Mouse (Mus musculus): ENCODE measurements around the gene Sarm1. TPM values are rescaled to one million over a fixed set of nuclear protein-coding genes. Genes with fewer than 3 reads are reported as not detected.
"Not testable (repeated sequence)": the region's sequence is repeated elsewhere in the genome, so short reads cannot be mapped to it uniquely, and the experiment has no call there.

Sarm1 gene
- 38.8 and 49.0 TPM in 2 replicates for polyA plus RNA-seq (2015; fragmentation: Nextera tagmentation; extraction: Ambion mirVana)

DNA sequence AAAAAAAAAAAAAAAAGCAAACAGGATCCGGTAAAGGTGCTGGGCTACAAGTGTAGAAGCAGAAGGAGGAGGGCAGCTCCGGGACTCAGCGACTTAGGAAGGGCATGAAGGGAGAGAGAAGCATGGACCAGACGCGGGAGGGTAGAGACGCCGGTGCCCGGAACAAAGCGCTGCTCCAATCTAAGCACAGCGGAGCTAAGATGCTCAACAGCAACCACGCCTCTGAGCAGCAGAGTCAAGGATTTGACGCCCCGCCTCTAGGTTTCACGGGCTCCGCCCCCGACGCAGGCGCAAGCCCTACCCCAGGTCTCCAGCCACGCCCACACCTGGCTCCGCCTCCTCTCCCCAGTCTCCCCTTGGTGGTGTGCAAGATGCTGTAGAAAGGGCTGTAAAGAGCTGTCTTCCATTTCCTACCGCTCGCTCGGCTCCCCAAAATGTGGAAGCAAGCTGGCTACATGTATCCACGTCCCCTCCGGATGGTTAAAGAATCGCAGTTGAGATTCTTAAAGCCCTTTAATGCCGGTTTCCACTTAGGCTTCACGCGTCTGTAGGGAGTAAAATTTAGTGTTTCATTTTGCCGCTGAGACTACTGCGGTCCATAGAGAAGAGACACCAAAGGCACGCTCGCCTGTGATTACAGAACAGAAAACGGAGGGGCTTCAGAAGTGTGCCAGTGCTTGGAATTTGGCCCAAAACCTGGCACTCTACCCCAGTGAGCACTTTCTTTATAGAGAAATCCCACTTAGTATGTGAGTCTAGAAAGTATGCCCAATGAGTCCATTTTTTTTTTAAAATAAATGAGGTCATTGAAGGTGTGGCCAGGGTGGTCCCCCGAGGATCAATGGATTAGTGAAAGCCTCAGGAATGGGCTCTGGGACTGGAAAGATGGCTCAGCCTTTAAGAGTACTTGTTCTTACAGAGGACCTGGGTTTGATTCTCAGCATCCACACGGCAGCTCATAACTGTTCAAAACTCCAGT is at the start of gene Sarm1:
Gene Sarm1 (minus strand): TSS at position 211 of the 979 bp plus-strand sequence.
- H3K4me2 ChIP-seq = peak within 1 kb of the TSS; percentile 70
- H3K9ac ChIP-seq (replicated peaks) = peak within 1 kb of the TSS; percentile 78
- H3K36me3 ChIP-seq = no peaks in the 10 kb centered on the region
- 3% methylated on average over 36 of the region's 36 CpGs for WGBS
- peak within 1 kb of the TSS; percentile 92 for H3K27ac ChIP-seq (replicated peaks)
- peaks cover 19% of the 10 kb centered on the region for H3K27me3 ChIP-seq (replicated peaks)
- peaks cover 39% of the 10 kb centered on the region for H3K4me1 ChIP-seq
- peak; percentile 97 for ATAC-seq (ENCODE audit: low FRiP score)
- H3K9me3 ChIP-seq (replicated peaks) = no peaks in the 10 kb centered on the region
- peak within 1 kb of the TSS; percentile 68 for H3K4me3 ChIP-seq (replicated peaks)

DNA sequence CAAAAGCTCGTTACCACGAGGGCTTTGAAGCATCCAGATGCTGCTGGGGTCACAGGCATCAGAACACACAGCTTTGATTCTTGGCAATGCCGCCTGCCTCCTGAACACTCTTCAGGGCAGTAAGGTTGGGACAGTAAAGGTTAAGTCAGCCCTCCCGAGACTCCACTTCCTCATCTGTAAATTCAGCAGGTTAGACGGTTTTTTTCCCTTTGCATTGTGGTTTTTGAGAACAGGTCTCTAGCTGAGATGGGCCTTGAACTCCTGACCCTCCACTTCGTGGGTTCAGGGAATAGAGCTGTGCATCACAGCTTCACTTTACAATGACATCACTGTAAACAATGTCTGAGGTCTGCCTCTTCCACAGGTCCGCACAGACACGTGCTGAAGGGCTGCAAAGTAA is 47.6 kb upstream of the Sarm1 start:
- H3K27ac ChIP-seq (replicated peaks) = no peak overlapping the region
- H3K4me3 ChIP-seq (replicated peaks) = no peak overlapping the region
- no peaks in the 10 kb centered on the region for H3K9me3 ChIP-seq (replicated peaks)
- 77% methylated on average over 8 of the region's 8 CpGs for WGBS
- H3K4me1 ChIP-seq = peaks cover 19% of the 10 kb centered on the region
- no peak overlapping the region for H3K9ac ChIP-seq (replicated peaks)
- ATAC-seq (ENCODE audit: low FRiP score) = no peak
- no peak overlapping the region for H3K4me2 ChIP-seq
- H3K36me3 ChIP-seq = peaks cover 31% of the 10 kb centered on the region
- H3K27me3 ChIP-seq (replicated peaks) = no peaks in the 10 kb centered on the region

DNA sequence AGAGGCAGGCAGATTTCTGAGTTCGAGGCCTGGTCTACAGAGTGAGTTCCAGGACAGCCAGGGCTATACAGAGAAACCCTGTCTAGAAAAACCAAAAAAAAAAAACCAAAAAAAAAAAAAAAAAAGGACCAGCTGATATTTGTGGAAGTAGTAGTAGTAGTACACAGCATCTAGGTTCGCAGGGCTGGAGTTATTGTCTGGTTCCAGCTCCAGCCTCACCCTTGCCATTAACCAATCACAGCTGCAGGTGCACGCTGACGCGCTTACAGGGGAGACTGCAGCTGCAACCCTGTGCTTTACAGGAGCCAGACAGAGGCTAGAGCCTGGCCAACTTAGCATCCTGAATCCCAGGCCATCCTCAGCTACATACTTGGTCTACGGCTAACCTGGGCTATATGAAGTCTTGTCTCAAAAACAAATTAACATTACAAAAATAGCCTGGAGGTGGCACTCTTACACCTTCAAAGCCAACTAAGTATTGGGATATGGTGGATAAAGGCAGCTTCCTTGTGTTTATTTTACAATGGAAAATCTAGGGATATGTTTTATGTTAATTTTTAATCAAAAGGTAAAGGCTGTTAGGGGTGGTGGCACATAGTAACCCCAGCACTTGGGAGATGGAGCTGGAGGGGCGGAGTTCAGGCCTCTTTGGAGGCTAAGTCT is 47.0 kb upstream of the Sarm1 start:
- Histone ChIP-seq H3K4me1 (peaks cover 13% of the 10 kb centered on the region), H3K27ac (replicated peaks) (no peak overlapping the region), H3K27me3 (replicated peaks) (no peaks in the 10 kb centered on the region), H3K9me3 (replicated peaks) (no peaks in the 10 kb centered on the region), H3K4me2 (no peak overlapping the region), H3K4me3 (replicated peaks) (no peak overlapping the region), H3K9ac (replicated peaks) (no peak overlapping the region), H3K36me3 (peaks cover 37% of the 10 kb centered on the region)
- no peak for ATAC-seq (ENCODE audit: low FRiP score)
- 94% methylated on average over 7 of the region's 7 CpGs for WGBS

DNA sequence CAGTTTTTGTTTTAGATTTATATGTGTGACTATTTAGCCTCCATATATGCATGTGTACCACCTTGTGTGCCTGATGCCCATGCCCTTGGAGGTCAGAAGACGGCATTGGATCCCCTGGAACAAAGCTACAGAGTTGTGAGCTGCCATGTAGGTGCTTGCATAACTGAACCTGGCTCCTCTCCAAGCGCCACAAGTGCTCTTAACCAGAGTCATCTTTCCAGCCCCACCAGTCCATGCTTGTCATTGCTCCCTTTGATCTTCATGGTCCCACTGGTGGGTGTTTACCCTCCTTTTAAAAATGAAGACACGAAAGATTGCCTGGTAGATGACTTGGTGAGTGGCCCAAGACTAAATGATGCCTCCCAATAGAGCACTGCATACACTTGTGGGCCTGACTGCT is 42.8 kb upstream of the Sarm1 start:
- Histone ChIP-seq H3K27ac (replicated peaks) (no peak overlapping the region), H3K4me1 (peaks cover 24% of the 10 kb centered on the region), H3K9ac (replicated peaks) (no peak overlapping the region), H3K9me3 (replicated peaks) (no peaks in the 10 kb centered on the region), H3K4me2 (no peak overlapping the region), H3K4me3 (replicated peaks) (no peak overlapping the region), H3K27me3 (replicated peaks) (no peaks in the 10 kb centered on the region), H3K36me3 (peaks cover 49% of the 10 kb centered on the region)
- no peak for ATAC-seq (ENCODE audit: low FRiP score)
- WGBS = 89% methylated on average over 3 of the region's 3 CpGs

DNA sequence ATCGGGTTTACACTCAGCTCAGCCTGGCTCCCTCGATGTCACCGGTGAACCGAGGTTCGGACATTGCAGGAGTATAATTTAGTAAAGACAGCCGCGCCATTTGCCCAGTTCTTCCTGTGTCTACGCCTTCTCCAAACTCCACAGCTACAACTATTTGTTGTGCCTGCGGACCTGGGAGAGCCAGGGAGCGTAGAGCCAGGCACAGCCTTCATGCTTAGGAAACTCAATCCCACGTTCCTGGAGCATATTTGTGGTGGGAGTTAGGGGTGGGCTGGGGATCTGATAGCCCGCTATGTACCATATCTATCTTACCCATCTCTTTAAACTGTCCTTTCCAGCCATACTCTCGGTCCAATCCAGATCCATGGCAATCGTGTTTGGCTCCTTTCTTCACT is 39.1 kb upstream of the Sarm1 start:
- Histone ChIP-seq H3K27me3 (replicated peaks) (no peaks in the 10 kb centered on the region), H3K4me3 (replicated peaks) (peak overlapping the region; percentile 88), H3K27ac (replicated peaks) (peak overlapping the region; percentile 95), H3K9me3 (replicated peaks) (no peaks in the 10 kb centered on the region), H3K36me3 (peaks cover 31% of the 10 kb centered on the region), H3K4me2 (peak overlapping the region; percentile 80), H3K4me1 (peaks cover 37% of the 10 kb centered on the region), H3K9ac (replicated peaks) (peak overlapping the region; percentile 80)
- ATAC-seq (ENCODE audit: low FRiP score) = peak; percentile 5
- 4% methylated on average over 14 of the region's 14 CpGs for WGBS

DNA sequence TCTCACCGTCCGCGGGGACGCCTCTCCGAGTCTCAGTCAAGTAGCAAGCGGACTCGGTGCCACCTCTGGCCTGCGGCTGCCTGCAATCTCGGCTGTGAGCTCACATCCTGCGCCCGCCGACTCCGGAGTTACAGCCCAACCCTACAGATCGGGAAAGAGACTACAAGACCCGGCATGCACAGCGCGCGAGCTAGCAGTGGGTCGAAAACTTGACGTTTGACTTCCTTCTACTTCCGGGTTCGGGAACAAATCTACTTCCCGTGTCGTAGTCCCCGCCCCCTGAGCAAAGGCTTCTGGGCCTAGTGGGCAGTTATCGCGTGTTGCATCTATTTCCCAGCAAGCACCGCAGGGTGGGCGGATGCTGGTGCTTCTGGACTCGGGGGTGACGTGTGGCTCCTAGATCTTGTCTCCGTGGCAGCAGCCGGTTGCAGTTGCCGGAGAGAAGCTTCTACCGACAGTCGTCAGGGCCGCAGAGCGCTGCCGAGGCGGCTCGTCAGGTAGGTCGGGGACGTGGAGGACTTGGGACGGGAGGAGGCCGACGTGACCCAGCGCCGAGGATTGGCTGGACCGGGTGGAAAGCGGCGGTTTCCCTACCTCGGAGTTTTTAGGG is 38.6 kb upstream of the Sarm1 start, which contains the start of the genes Tnfaip1 and Ift20:
Gene Tnfaip1 (minus strand): TSS at position 253 of the 610 bp plus-strand sequence.
Gene Ift20 (plus strand): TSS at position 282 of the 610 bp plus-strand sequence.
- Histone ChIP-seq H3K27me3 (replicated peaks) (no peaks in the 10 kb centered on the region), H3K9ac (replicated peaks) (peak within 1 kb of the TSS; percentile 80), H3K27ac (replicated peaks) (peak within 1 kb of the TSS; percentile 95), H3K4me3 (replicated peaks) (peak within 1 kb of the TSS; percentile 88), H3K9me3 (replicated peaks) (no peaks in the 10 kb centered on the region), H3K36me3 (peaks cover 28% of the 10 kb centered on the region), H3K4me1 (peaks cover 38% of the 10 kb centered on the region), H3K4me2 (peak within 1 kb of the TSS; percentile 84)
- under 1% methylated on average over 52 of the region's 52 CpGs for WGBS
- peak; percentile 97 for ATAC-seq (ENCODE audit: low FRiP score)

DNA sequence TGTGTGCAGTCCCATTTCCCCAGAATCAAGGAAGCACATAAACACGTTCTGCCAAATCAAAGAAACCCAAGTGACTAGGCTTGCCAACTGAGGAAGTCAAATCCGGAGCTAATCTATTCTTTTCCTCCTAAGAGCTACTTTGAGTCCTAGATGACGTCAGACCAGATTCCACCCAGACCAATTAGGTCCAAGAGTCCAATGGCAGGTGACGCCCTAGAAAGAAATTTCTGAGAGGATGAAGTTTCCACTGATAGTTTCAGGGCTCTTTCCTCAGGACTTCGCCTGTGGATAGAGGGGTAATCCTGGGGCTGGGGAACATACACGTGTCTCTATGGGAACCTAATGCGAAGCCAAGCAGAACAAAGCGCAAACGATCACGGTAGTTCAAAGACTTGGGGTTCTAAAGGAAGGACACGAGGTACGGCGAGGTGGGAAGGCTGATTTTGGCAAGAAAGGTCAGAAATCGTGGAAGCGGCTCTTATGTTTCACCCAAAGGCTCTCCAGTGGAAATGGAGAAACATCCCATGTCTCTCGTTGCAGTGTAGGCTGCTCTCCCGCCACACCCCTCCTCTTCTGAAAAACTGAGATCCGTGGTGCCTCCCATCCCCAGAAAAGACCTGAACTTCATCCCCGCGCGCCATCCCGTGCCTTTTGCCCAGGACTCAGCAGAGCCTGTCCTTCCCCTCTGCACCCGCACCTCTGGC is 38.0 kb upstream of the Sarm1 start:
- 1% methylated on average over 23 of the region's 23 CpGs for WGBS
- Histone ChIP-seq H3K9me3 (replicated peaks) (no peaks in the 10 kb centered on the region), H3K4me2 (peak overlapping the region; percentile 84), H3K4me3 (replicated peaks) (peak overlapping the region; percentile 88), H3K27ac (replicated peaks) (peak overlapping the region; percentile 95), H3K27me3 (replicated peaks) (no peaks in the 10 kb centered on the region), H3K9ac (replicated peaks) (peak overlapping the region; percentile 79), H3K36me3 (peaks cover 22% of the 10 kb centered on the region), H3K4me1 (peaks cover 42% of the 10 kb centered on the region)
- peak; percentile 21 for ATAC-seq (ENCODE audit: low FRiP score)

DNA sequence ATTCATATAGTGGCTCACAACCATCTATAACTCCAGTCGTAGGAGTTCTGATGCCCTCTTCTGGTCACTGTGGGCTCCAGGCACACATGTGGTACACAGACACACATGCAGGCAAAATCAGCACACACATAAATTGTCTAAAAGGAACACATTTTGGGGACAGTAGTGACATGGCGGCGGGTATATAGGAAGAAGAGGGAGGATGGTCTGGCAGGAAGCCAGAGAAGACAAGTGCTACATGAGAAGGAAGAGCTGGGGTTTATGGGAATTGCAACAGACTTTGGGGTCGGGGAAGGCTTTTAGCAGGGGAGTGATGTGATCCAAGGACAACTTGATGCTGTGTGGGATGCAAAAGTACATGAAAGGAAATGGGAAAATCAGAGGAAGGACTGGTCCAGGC is 37.0 kb upstream of the Sarm1 start:
- ATAC-seq (ENCODE audit: low FRiP score) = no peak
- H3K4me2 ChIP-seq = peak overlapping the region; percentile 84
- 87% methylated on average over 4 of the region's 4 CpGs for WGBS
- H3K27ac ChIP-seq (replicated peaks) = peak overlapping the region; percentile 95
- no peaks in the 10 kb centered on the region for H3K9me3 ChIP-seq (replicated peaks)
- H3K27me3 ChIP-seq (replicated peaks) = no peaks in the 10 kb centered on the region
- H3K4me3 ChIP-seq (replicated peaks) = peak overlapping the region; percentile 88
- H3K9ac ChIP-seq (replicated peaks) = no peak overlapping the region
- H3K4me1 ChIP-seq = peaks cover 42% of the 10 kb centered on the region
- peaks cover 21% of the 10 kb centered on the region for H3K36me3 ChIP-seq

DNA sequence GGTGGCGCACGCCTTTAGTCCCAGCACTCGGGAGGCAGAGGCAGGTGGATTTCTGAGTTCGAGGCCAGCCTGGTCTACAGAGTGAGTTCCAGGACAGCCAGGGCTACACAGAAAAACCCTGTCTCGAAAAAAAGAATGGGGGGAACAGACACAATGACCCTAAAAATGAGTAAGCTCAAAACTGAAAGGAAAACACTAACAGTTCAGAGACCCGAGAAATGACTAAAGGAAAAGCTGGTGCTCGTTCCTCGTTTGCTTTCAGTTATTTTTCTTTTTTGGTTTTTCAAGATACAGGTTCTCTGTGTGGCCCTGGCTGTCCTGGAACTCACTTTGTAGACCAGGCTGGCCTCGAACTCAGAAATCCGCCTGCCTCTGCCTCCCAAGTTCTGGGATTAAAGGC is 34.0 kb upstream of the Sarm1 start:
- 95% methylated on average over 10 of the region's 10 CpGs for WGBS
- not testable (repeated sequence) for H3K9me3 ChIP-seq (replicated peaks); H3K4me2 ChIP-seq; ATAC-seq (ENCODE audit: low FRiP score); H3K9ac ChIP-seq (replicated peaks); H3K27me3 ChIP-seq (replicated peaks); H3K27ac ChIP-seq (replicated peaks); H3K4me3 ChIP-seq (replicated peaks)
- H3K36me3 ChIP-seq = peaks cover 37% of the 10 kb centered on the region
- peaks cover 20% of the 10 kb centered on the region for H3K4me1 ChIP-seq

DNA sequence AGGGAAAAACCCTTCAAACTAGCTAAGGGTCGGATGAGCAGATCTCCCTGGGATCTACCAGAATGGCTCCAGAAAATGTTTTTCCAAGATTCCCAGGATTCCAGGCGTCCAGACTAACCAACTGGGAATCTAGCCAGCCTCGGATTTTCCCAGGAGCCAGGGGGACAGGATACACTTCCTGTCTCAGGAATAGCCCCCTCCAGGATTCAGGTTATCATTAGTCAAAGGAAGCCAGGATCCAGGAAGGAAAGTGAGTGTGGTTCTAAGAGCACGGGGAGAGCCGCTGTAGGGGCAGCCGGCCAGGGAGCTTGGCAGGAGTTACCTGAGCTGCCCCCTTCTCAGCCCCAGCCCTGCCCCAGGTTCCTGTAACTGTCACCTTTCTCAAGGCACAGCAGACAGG is 33.5 kb upstream of the Sarm1 start:
- H3K27ac ChIP-seq (replicated peaks) = peak overlapping the region; percentile 15; the same call in 1 of the 2 replicates
- H3K9me3 ChIP-seq (replicated peaks) = no peaks in the 10 kb centered on the region
- peaks cover 42% of the 10 kb centered on the region for H3K36me3 ChIP-seq
- no peak overlapping the region for H3K4me2 ChIP-seq
- WGBS = 83% methylated on average over 6 of the region's 6 CpGs
- H3K27me3 ChIP-seq (replicated peaks) = no peaks in the 10 kb centered on the region
- H3K9ac ChIP-seq (replicated peaks) = no peak overlapping the region
- no peak for ATAC-seq (ENCODE audit: low FRiP score)
- H3K4me1 ChIP-seq = peaks cover 20% of the 10 kb centered on the region
- no peak overlapping the region for H3K4me3 ChIP-seq (replicated peaks)

DNA sequence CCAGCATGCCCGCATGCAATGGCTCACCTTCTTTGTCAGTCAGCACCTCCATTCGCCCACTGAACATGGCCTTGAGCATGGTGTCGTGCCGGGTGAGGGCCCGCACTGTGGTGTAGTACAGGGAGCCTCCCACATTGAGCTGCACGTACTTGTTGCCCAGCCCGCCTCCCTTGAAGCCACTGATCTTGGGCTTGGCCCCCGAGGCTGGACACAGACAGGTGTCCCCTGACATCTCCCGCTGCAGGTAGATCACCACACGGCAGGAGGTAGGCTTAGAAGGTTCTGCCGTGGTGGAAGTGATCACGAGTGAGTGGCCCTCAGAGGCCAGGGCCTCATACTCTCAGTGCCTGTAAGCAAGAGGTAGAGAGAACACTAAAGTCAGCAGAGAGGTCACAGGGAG is 32.4 kb upstream of the Sarm1 start:
- no peak for ATAC-seq (ENCODE audit: low FRiP score)
- no peaks in the 10 kb centered on the region for H3K27me3 ChIP-seq (replicated peaks)
- no peak overlapping the region for H3K9ac ChIP-seq (replicated peaks)
- H3K4me1 ChIP-seq = peaks cover 15% of the 10 kb centered on the region
- no peak overlapping the region for H3K27ac ChIP-seq (replicated peaks)
- no peak overlapping the region for H3K4me3 ChIP-seq (replicated peaks)
- peaks cover 52% of the 10 kb centered on the region for H3K36me3 ChIP-seq
- 92% methylated on average over 12 of the region's 12 CpGs for WGBS
- H3K4me2 ChIP-seq = no peak overlapping the region
- H3K9me3 ChIP-seq (replicated peaks) = no peaks in the 10 kb centered on the region
